Mouse (Mus musculus) thymus, postnatal 4 days (tissue): Measurements from ENCODE around the gene Ppp2r5a.

Experiments
- DNase-seq: peaks from one replicate; pipeline ENCODE4 v3.0.0; 2021

The Ppp2r5a gene

GRCm38 (mm10) chr1:191417111-191417510, 14.0 kb upstream of the Ppp2r5a start:
- DNase-seq = no peak

GRCm38 (mm10) chr1:191416611-191417010, 13.5 kb upstream of the Ppp2r5a start:
- DNase-seq = no peak

GRCm38 (mm10) chr1:191414432-191414831, 11.4 kb upstream of the Ppp2r5a start:
- DNase-seq = peak; percentile 30

GRCm38 (mm10) chr1:191413691-191414415, 10.8 kb upstream of the Ppp2r5a start:
- DNase-seq = peak; percentile 8

GRCm38 (mm10) chr1:191410294-191411036, 7.4 kb upstream of the Ppp2r5a start:
- DNase-seq = no peak

- DNase-seq = no peak
Observed at GRCm38 (mm10) chr1:191407246-191407645, 4.2 kb upstream of the Ppp2r5a start.

- DNase-seq = no peak
Observed at GRCm38 (mm10) chr1:191406516-191406915, 3.4 kb upstream of the Ppp2r5a start.

- DNase-seq = peak; percentile 34
Observed at GRCm38 (mm10) chr1:191404721-191405329, 1.8 kb upstream of the Ppp2r5a start.

GRCm38 (mm10) chr1:191404301-191404700, 1.2 kb upstream of the Ppp2r5a start:
- peak; percentile 85 for DNase-seq

GRCm38 (mm10) chr1:191402506-191402905, 566 bp downstream of the Ppp2r5a start:
- peak; percentile 43 for DNase-seq

- peak; percentile 100 for DNase-seq
Observed at GRCm38 (mm10) chr1:191396897-191397849, 5.9 kb downstream of the Ppp2r5a start.

GRCm38 (mm10) chr1:191396446-191396845, 6.6 kb downstream of the Ppp2r5a start:
- DNase-seq = no peak

GRCm38 (mm10) chr1:191395871-191396433, 7.1 kb downstream of the Ppp2r5a start:
- peak; percentile 85 for DNase-seq

- no peak for DNase-seq
Observed at GRCm38 (mm10) chr1:191395200-191395599, 7.9 kb downstream of the Ppp2r5a start.

GRCm38 (mm10) chr1:191394126-191394525, 8.9 kb downstream of the Ppp2r5a start:
- no peak for DNase-seq

GRCm38 (mm10) chr1:191393536-191393935, 9.5 kb downstream of the Ppp2r5a start:
- no peak for DNase-seq

GRCm38 (mm10) chr1:191391311-191391710, 11.8 kb downstream of the Ppp2r5a start:
- peak; percentile 67 for DNase-seq

GRCm38 (mm10) chr1:191384786-191385430, 18.2 kb downstream of the Ppp2r5a start:
- no peak for DNase-seq

GRCm38 (mm10) chr1:191381955-191382736, 20.9 kb downstream of the Ppp2r5a start:
- DNase-seq = no peak

GRCm38 (mm10) chr1:191380843-191381242, 22.2 kb downstream of the Ppp2r5a start:
- no peak for DNase-seq

- no peak for DNase-seq
Observed at GRCm38 (mm10) chr1:191378080-191378479, 25.0 kb downstream of the Ppp2r5a start.
